Mouse (Mus musculus): ENCODE results near the gene Ptprh.

DNA sequence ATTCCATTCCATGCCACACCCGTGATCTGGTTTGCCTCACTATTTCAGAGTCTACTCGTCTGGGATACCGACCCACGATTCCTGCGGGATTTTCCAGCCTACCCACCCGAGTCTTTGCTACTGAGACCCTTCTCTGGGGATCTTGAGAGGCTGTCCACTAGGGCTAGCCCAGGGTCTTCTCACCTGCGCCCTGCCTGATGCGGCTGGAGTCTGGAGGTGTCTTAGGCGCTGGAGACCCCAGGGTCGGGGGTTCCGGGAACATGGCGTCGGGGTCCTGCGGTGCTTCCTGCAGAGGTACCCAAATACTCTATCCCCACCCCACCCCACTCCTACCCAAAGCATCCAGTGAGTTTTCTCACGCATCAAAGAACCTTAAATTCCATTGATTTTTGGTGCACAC is 57.8 kb downstream of the Ptprh start:
- TF ChIP-seq POLR2A (IDR thresholded peaks at IDR 0.05; ENCODE audit: low read depth, low read length), result no peak
- TF ChIP-seq CTCF (IDR thresholded peaks at IDR 0.05; ENCODE audit: borderline replicate concordance, insufficient read depth, low read length), result no peak
